Mouse (Mus musculus) kidney, adult 11 months (tissue): ENCODE results near the gene Syngap1.

Experiments used
- DNase-seq: peaks from one replicate; pipeline ENCODE4 v3.0.0; 2022

Gene Syngap1

DNA sequence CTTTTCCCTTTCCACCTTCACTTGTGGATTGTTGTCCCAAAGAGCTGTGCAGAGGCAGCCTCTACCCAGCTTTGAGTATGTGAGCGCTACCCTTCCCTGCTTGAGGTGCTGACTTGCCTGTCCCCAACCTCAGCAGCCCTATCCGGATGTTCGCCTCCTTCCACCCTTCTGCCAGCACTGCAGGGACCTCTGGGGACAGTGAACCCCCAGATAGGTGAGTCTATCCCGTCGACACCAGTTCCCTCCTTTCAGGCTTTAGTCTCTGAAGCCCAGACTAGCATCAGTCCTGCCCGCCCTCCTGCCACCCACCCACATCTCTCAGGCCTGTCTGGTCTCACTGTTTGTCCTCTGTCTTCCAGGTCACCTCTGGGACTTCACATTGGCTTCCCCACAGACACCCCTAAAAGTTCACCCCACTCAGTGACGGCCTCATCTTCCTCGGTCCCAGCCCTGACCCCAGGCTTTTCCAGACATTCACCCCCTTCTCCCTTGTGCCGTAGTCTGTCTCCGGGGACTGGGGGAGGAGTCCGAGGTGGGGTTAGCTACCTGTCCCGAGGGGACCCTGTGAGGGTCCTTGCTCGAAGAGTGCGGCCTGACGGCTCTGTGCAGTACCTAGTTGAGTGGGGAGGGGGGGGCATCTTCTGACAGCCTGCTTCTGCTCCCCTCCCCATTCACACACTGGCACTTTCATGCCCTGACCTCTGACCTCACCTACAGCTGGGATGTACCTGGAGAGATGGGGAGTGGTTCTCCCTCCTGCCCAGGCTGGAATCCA lies 3.9 kb upstream of the Syngap1 start:
- DNase-seq = no peak

DNA sequence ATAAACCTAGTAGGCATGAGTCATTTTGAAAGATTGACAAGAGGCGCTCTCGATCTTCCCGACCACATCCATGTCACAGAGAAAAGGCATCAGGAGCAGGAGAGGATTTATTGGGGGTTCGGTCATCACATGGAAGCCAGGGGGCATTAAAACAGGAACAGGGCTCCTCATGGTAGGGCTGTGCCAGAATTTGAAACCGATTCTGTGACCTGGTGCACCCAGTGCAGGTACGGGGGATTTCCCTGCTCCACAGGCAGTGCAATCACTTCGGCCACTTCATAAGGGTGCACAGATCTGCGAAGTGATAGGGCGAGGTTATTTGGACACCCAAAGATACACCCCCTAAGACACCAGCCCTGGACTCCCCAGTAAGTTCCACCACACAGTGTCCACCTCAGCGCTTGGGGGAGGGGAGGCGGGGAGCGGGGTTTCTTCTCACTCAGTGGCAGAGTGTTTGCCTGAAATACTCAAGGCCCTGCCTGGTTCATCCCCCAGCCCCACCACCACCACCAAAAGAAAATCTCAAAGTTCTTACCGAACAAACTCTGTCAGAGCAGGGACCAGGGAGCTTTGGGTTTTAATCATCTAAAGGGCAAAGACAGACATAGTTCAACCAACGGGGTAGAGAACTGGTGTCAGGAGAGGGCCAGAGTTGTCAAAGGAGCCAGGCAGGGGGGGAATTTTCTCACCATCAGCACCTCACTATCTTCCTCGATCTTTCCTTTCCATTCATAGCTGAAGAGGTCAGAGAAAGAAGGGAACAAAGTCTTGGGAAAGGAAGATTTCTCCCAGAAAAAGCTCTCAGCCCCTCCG lies 3.0 kb upstream of the Syngap1 start:
- DNase-seq = no peak

DNA sequence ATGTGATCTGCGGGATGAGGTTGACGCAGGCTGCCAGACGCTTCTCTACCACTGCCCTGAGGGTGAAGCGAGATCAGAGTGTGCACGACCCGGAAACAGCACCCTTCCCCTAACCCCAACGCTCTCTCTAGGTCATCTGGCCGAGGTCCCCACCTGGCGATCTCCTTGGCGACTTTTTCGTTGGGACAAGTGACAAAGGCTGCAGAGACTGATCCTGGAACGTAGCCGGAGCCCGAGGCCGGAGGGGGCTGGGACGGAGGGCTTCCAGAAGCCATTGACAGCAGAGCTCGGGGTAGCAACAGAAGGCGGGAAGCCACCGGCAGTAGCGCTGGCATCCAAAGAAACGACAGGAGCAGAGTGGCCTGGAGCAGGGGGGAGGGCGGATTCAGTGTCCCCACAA lies 2.3 kb upstream of the Syngap1 start:
- DNase-seq = no peak

DNA sequence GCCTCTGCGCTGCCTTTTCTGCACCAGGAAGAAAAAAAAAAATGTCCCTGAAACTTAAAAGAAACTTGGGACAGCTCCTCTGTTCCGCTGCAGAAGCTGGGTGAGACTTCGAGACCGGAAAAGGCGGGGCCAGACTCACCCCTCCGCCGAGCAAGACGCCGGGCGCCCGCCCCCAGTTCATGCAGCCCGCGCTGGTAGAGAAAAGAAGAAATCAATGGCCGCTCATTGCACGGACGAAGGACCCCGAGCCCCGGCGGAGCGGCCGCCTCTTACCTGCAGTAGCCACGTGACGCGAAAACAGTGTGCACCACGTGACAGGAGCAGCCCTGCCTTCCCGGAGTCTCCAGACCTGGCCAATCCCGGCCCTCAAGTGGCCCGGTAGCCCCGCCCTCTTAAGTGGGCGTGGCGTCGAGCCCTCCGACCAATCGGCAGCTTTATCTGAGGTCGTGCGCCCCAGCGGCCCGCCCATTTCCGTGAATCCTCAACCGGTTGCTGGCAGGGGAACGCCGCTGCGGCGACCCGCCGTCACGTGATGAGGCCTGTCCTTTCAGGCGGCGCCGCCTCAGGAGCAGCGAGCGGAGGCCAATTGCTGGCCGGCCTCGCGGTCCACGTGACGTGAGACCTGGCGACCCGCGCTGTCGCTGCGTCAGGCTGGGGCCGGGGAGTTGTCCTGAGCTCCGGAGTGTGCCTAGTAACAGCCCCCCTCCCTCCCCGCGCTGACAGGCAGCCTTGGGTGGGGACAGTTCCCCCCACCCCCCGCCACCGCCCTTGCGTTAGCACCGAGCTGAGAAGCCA lies 1.7 kb upstream of the Syngap1 start, which contains the start of gene Cuta:
Gene Cuta, minus strand, starts transcription at position 392 of the 795 bp plus-strand sequence.
- DNase-seq = peak; percentile 100

DNA sequence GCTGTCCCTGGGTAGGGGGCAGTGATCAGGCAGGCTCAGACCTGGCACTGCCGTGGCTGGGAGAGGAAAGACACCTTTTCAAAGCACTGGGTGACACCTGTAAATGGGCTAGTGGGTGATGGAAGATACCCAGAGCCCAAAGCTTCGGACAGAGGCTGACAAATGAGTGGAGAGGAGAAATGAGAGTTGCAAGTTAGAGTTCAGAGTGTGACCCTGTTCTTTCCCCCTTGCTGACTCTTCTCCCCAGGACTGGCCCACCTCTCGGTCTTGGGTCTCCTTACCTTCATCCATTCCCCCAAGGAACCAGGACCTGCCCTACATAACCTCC lies 1.1 kb upstream of the Syngap1 start:
- no peak for DNase-seq

DNA sequence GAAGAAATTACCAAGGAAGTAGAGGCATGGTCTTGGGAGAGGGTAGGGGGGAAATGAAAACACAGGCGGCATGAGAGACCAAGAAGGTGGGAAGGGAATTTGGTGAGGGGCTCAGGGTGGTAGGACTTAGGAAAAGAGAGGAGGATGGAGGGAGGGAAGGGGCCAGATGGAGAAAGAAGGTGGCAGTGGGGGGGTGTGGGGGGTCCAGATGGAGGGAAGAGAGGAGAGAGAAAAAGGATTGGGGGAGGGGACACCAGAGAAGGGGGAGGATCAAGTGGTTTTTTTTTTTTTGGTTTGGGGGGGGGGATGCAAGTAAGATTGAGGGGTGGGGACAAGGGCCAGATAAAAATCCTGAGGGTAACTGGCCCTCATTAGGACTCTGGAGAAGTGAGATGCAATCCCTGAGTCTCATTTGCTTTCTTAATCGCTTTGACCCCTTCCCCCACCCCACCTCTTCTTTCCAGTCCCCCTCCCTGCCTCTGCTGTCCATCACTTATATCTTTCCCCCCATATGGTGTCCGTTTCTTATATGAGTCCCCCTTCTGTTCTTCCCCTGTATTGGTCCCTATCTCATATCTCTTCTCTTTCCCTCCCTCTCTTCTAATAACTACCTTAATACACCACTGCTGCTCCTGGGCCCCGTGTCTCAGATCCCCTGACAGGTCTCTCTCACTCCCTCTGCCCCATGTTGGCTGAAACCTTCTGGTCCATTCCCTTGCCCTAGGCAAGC lies 953 bp downstream of the Syngap1 start:
- DNase-seq = no peak

DNA sequence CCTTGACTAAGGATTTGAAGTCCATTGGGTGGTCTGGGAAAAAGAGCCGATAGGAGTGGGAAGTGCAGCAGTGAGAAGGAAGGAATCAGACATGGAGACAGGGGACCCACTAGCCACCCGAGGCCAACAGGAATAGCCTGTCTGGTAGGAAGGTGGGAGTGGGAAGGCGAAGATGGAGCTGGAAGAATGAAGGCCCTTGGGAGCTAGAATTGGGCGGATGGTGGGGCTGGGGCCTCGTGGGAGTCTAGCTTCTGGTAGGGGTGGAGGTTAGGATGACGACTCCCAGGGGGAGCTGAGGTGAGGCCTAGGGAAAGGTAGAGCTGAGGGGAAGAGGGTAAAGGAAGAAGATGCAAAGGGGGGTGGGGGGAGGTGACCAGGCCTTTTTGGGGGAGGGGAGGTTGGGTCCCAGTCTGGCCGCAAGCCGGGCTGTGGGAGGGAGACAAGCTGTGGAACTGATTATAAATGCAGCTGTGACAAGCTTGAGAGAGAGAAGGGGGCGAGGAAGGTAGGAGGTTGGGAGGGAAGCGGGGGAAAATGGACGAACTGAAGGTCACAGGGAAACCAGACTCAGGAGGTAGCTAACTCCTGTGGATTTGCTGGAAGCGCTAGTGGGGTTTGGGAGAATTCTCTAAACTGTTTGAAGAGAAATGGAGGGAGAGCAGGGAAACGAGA lies 4.9 kb downstream of the Syngap1 start:
- no peak for DNase-seq

DNA sequence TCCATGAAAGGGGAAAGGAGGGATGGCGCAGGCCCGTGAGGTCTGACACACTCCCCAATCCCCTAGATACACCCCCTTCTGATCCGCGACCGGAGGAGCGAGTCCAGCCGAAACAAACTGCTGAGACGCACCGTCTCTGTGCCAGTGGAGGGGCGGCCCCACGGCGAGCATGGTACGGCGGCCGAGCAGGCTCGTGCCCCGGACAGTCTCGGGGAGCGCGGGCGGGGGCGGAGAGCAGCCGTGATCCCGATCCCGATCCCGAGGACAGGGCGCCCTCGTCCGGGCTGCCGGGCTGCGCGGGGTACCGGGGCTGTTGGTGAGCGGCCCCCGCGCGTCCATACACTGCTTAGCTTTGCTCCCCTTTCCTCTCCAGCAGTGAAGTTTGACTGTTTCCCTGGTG lies 5.5 kb downstream of the Syngap1 start:
- DNase-seq = peak; percentile 82

DNA sequence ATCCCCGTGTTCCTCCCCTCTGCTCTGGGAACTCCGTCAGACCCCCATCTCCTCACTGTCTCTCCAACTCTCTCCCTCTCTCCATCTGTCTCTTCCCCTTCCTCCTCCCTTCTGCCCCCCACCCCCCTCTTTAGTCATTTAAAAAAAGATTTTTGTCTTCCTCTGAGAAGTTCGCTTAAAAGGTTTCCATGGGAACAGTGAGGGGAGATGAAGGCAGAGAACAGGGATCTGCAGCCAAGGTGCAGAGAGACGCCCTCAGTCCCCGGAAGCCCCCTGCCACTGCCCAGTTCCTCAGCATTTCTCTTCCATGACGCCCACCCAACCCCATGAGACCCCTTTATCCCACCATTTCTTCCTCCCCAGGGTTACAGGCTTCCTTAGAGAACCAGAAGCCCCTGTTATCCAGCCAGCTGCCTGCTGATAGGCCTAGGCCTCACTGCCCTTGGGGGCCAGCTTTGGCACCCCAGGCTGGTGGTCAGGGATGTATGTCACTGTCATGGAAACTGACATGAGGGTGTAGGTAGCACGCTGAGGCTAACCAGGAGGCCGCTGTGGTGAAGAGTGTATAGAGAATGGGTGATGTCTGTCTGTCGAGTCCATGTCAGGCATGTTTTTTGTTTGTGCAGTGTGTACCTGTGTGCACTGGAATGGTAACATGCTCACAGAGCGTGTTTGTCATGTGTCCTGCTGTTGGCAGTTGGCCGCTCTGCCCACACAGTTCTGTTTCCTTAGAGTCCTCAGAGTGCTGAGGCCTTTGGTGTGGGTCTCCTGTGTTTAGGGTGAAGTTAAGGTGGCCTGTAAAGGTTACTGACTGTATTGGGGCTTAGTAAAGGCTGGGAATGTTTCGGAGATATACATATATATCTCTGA lies 6.4 kb downstream of the Syngap1 start:
- DNase-seq = peak; percentile 15

DNA sequence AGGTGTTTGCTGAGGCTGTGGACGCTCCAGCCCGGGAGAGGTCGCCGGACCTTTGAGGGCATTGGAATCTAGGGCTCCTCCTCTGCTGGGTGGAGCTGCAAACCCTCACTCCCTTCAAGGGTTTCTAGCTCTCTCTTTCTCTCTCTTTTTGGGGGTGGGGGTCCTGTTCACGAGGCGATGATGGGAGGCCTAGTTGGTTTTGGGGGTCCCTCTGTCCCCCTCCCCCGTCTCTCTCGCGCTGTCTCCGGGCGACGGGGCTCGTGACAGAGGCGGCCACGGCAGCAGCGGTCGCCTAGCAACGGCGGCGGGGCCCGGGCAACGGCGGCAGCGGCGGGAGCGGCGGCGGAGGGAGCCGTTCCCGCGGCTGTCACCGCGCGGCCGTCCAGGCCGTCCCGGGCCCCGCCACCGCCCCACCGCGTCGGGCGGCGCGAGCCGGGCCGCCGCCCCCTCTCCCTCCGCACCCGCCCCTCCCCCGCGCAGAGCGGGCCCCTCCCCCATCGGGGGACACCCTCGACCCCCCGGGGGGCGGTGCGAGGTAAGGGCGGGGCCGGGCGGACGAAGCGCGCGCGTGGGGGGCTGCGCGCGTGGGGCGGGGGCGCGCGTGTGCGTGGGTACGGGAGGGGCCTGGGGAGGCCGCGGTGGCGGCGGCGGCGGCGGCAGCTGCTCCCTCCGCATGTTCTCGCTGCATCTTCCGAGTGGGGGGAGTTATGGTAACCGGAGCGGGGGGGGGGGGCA lies 7.4 kb downstream of the Syngap1 start:
- DNase-seq = peak; percentile 54

DNA sequence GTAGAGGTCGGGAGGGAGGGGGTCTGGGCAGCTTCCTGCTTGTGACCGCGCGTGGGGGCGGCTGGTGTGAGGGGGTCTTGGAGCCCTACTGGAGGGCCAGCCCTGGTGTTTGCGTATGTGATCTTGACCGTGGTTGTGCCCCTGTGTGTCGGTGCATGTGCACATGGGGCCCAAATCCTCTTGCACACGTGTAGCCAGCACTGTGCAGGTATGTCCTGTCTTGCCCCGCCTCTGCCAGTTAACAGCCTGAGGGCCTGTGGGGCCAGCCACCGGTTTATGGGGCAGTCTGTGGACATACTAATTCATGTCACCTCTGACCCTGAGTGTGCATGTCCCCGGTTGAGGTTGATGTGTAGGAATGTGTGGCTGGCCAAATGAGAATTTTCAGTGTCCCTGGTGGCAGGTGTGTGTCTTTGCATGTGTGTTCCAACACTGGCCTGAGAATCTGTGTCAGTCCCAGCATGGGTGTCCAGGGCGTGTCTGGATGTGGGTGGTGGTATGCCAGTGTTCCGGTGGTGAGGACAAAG lies 8.1 kb downstream of the Syngap1 start:
- DNase-seq = peak; percentile 57

DNA sequence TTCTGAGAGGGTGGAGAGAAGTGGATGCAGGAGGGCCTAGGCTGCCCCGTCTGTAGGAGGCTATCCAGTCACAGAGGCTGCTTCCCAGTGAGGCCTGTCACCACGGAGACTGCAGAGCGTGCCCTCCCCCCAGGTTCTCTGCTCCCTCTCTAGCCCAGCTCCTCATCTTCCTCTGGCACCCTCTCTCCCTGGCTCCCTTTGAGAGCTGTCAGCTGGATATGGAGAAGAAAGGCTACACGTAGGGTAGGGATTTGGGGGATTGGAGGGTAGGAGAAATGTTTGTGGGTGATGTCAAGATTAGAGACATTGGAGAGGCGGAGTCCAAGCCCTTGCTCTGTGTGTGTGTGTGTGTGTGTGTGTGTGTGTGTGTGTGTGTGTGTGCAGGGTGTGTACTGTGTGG lies 8.8 kb downstream of the Syngap1 start:
- DNase-seq = no peak

DNA sequence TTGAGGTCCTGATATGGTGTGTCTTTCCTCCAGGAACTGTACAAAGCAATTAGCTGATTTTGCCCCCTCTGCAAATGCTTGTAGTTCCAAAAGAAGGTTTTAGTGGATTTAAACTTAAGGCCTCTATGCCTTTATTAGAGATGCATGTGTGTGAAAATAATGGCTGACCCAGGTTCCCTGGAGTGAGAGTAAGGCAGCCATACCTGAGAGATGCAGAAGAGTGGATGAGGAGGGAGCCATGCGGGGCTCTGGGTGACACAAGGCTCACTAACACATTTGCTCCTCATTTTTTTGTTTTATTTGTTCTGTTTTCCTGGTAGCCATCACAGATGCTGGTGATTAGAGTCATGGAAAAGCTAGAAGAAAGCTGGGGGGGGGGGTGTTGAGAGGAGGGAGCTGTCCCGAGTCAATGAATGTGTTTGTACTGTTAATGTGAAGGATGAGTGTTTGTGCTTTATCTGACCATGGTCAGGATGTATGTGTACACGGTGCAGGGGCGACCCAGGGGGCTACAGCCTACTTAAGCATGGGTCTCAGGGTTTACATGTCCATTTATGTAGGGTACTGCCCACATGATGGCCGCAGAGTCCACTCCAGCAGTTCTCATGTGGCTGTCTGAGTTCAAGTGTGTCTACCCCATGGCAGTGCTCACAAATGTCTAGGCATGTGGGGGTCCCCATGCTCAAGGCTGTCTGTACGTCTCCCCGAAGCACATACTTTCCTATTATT lies 9.7 kb downstream of the Syngap1 start:
- DNase-seq = no peak

DNA sequence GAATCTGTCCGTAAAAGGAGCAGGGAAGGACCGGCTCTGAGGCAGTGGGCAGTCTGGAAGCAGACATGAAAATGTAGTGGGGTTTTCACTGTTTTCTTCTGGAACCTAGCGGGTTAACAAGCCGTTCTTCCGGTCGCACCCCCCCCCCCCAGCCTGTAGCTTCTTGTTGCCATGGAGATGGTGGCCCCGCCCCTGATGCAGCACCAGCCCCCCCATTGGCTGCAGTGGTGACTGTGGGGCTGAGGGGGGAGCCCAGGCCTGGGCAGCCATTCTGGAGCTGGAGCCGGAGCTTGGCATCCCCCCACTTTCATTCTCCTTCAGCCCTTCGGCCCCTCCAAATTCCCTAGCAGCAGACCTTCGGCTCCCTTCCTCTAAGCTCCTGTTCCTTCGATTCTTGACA lies 10.4 kb downstream of the Syngap1 start:
- DNase-seq = peak; percentile 51

DNA sequence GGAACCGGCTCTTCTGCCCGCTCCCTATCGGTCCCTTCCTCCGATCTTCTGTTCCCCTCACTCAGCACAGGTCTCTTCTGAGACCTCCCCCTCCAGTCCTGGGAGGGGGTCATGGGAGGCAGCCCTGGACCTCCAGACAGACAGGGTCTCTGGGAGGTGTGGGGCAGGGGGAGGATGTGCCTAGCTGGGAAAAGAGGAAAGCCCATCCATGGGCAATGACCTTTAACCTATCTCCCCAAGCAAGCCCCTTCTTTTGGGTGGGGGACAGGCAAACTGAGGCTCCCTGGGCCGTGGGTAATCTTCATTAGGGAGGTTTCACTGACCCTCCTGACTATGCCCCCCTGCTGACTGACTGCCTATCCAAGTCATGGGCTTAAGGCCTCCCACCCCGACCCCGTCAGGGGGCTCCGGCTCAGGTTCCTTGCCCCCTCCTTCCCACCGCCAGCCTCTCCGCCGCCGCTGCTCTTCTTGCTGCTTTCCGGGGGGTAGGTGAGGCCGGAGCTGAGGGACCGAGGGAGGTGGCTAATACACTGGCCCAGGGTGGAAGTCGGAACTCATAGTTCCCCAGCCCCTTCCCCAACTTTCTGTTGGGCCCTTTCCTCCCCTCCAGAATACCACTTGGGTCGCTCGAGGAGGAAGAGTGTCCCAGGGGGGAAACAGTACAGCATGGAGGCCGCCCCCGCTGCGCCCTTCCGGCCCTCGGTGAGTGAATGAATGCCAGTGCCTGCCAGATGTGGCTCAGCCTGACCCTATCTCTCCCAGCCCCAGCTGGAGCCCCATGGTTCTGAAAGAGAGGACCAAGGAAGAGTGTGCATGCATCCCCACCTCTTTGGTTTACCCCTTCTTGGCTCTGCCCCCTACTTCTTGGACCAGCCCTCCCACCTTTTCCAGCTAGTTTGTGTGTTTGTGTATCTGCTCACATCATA lies 11.2 kb downstream of the Syngap1 start:
- DNase-seq = no peak

DNA sequence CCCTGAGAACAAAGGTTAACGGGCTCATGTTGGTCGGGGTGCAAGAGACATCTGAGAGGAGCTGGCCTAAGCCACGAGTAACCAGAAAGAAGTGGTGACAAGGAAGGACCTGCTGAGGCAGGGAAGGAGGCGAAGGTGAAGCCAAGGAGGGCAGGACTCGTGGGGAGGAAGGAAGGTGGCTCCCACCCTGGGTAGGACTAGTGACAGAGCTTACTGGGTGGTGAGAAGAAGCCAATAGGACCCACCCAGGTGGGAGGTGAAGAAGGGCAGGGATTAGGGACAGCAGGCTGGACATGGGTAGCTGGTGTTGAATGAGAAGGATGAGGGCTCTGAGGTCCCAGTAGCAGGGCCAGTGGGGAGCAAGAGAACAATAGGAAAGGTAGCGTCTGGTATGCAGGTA lies 12.1 kb downstream of the Syngap1 start:
- DNase-seq = no peak

DNA sequence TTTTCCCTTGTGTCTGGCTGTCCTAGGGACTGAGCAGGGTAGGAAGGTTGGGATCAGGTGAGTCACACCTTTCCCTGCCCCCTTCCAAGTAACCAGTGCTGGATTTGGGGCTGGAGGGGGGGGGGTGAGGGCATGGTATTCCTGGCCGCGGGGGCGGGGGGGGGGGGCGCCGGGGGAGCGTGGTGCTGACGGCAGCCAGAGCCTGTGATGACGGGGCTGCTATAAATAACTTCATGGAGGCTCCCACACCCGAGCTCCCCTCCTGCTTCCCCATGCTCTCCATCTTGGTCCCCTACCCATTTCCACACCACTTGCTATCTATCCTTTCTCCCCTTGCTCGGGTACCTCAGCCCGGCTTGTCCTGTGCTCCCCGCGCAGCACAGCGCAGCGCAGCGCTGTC lies 12.7 kb downstream of the Syngap1 start:
- no peak for DNase-seq

DNA sequence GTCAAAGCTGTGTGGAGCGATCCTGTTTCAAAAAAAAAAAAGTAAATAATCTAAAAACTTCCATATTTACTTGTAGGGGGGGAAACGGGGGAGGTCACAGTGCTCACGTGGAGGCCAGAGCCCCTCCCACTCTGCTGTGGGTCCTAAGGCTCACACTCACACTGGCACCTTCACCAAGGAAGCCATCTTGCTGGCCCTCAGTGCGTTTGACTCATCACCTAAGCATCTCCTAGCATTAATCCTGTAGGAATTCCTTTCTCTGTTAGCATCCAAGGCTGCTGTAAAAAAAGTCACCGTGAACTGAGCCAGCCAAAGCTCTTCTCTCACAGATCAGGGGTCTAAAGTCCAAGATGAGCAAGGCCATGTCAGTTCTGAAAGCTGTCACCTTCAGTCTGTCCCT lies 15.3 kb downstream of the Syngap1 start:
- DNase-seq = no peak
